Mouse (Mus musculus): Measurements from ENCODE around the gene Tuba1a.
A peak's percentile ranks its signal among the peaks of the same experiment; 100 is the strongest.
"Not testable (repeated sequence)": the region's sequence is repeated elsewhere in the genome, so short reads cannot be mapped to it uniquely, and the experiment has no call there.

The Tuba1a gene

GRCm38 (mm10) chr15:98985982-98986715, 32.6 kb upstream of the Tuba1a start:
- no peak for DNase-seq (ENCODE audit: low spot score in 2 of 2)

- DNase-seq (ENCODE audit: low spot score in 2 of 2) = peak in 1 of 2 experiments; percentile 69
These were observed 31.9 kb upstream of the Tuba1a start for GRCm38 (mm10) chr15:98985240-98985981.

GRCm38 (mm10) chr15:98984681-98985080, 31.2 kb upstream of the Tuba1a start:
- no peak for DNase-seq (ENCODE audit: low spot score in 2 of 2)

GRCm38 (mm10) chr15:98983431-98984081, 30.1 kb upstream of the Tuba1a start:
- no peak for DNase-seq (ENCODE audit: low spot score in 2 of 2)

DNA sequence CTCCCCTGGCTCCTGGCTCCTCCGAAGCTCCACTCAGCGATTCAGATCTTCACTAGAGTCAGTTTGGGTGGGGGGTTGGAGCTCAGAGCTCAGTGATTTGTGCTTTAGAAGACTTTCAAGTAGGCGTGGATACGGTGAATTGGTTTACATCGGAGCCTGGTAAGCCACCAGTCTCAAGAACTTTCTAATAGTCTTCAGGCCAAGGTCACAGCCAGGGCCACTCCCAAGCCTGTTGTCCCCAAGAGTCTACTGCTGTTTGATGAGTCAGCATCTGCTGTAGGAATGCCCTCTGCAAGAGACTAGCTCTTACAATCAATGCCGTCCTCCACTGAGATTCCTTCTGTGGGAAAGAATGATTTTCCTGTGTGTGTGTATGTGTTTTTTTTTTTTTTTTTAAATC, 28.6 kb upstream of the Tuba1a start:
- DNase-seq (ENCODE audit: low spot score in 2 of 2) = no peak

DNA sequence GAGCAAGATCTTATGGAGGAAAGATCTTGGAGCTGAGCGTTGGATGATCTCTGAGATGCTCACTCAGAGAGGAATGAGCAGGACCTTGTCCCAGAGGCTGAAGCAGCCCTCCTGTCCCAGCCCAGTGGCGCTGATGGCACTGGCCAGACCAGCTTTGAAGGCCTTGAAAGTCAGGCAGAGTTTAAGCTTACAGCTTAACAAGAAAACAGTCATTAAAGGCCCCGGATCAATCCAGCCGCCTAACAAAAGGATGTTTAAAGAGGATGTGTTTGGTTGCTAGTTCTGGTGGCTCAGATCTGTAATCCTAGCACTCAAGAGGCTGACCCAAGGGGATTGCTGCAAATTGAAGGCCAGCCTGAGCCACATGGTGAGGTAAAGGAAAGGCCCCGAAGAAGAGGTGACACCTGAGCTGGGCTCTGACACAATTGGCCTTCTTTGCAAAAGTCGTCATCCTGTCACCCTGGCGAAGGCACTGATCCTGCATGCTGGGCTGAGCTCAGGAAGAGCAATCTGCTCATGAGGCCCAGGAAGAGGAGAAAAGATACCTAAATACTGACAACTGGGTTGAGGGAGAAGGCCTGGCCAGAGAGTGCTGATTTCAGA, 26.6 kb upstream of the Tuba1a start:
- no peak for DNase-seq (ENCODE audit: low spot score in 2 of 2)

DNA sequence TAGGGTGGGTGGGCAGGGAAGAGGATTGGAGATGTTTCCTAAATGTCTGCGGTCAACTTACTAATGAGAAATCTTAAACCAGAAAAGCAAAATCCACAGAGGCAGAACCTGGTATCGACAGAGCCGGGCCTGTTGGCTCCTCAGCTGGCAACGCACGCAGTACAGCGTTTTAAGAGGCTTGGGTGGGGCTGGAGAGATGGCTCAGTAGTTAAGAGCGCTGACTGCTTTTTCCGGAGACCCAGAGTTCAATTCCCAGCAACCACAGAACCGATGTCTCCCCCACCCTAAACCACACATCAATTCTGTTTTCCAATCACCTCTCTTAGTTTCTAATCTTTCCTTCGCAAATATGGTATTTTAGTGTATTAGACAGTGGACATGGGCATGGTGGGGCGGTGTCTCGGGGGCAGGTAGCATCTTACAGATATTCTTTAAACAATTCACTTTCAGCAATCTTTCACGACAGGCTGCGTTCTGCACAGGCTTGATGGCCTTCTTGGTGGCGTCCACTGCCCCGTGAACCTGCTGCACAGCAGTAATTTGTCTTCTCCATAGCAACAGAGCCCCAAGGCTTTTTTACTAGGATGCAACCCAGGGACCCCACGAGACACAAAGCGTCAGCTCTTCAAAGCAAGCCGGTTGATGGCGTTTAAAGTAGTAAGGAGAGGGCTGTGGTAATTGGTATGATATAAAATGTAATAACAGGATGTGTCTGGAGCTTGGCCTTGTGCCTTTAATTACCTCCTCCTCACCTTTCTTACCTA, 25.1 kb upstream of the Tuba1a start:
- DNase-seq (ENCODE audit: low spot score in 2 of 2) = no peak

DNA sequence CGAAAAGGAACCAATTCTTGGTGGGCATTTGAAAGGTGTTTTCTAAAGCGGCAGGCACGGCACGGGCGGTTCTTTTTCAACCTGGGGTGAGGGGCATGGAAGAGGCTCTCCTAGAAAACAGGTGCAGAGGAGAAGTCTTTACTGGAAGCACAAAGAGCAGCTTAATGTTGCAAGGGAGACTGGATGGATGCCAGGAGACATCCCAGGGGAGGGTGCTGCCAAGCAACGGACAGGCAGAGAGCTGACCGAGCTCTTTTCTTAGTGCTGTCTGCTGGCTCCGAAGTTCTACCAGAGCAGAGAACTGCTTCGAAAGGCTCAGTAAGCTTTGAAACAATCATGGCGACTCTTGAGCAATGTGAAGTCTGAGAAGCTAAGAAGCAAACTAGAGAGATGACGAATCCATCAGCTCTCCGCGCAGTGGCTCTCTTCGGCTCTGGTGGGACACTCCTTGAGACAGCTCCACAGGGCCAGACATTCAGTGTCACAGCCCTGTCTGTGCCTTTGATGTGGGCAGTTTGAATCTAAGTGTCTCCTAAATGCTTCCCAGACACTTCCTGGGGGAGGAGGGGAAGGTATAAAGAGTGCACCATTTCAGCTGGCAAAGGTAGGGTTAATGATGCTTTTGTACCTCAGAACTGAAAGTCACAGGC, 24.4 kb upstream of the Tuba1a start:
- peak in 1 of 2 experiments; percentile 55 for DNase-seq (ENCODE audit: low spot score in 2 of 2)

DNA sequence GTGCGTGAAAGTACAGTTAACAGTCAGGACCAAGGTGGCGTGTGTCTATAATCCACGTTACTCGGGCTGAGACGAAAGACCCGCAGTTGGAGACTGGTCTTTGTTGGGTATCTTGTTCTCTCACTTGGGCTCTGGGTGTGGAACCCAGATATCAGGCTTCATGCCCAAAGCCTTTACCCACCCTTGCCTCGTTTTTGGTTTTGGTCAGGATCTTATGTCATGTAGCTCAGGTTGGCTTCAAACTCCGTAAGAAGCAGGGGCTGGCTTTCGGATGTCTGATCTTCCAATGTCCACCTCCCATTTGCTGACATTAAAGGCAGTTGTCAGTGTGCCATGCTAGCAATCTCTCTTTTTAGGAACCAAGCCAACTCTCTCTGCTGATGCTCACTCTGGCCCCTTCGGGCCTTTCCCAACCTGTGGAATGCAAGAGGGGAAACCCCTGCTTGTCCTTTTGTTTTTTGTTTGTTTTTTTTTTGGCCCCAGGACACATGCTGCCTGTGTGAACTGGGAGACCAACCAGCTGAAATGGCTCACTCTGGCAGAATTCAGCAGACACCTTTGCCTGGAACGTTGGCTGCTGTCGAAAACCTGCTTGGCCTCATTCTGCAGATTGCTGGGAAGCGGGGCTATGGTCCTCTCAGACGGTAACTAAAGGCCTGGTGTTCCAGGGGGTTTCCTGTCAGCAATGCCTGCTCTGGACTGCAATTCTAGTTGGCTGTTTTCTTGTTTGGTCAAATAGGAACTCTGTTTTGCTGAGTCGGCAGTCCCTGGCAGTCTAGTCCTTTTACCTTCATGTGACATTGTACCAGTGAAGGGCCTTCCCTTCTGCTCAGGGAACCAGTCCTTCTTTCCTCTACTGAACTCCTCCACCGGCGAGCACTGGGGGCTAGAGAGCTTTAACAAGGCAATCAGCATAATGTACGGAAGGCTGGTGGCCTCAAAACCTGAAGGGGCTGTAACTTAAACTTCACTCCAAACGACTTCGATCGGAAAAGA, 23.6 kb upstream of the Tuba1a start:
- DNase-seq (ENCODE audit: low spot score in 2 of 2) = no peak

- DNase-seq (ENCODE audit: low spot score in 2 of 2) = no peak
These were observed 19.6 kb upstream of the Tuba1a start for GRCm38 (mm10) chr15:98973015-98973614.

DNA sequence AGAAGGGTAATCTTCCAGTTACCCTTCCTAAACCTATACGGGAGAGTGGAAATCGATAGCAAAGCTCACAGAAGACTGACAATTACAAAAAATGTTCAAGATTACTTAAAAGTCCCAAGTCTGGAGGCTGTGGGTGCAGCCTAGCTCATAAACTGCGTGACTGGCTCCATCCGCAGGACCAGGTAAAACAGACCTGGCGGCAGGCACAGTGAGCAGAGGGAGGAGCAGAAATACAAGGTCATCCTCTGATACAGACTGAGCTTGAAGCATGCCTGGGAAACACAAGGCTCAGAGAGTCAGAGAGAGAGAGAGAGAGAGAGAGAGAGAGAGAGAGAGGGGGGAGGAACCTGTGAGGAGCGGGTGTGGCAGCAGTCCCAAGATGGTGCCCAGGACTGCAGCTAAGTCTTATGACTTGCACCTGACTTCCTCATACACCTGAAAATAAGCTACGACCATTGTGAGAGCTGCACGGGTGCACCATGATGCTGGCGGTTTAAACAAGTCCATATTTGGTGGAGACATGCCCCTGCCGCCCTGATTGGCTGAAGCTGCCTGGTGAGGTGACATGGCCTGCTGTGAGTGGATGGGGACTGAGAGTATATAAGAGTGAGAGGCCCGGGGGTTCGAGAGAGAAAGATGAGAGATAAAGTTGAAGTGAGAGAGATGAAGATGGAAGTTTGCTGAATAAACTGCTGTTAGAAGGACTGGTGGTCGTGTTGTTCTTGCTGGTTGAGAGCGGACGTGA, 18.2 kb upstream of the Tuba1a start:
- not testable (repeated sequence) for DNase-seq (ENCODE audit: low spot score in 2 of 2)

DNA sequence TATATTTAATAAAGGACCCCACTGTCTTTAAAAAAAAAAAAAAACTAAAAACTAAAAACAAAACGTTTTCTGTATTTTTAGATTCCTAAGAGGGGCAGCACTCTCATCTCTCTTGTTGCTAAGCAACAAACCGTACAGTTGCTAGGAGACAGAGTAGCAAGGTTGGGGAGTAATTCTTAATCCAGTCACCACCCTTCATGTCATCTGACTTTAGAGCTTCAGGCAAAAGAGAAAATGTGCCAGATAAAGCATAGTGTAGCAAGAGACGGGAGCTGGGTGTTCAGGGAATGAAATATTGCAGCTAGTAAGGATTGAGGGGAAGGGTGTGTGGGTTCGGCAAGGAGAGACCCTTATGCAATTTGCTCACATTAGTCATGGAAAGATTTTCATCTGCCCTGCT, 17.6 kb upstream of the Tuba1a start:
- DNase-seq (ENCODE audit: low spot score in 2 of 2) = no peak

- DNase-seq (ENCODE audit: low spot score in 2 of 2) = no peak
These were observed 16.0 kb upstream of the Tuba1a start for GRCm38 (mm10) chr15:98969372-98970101.

DNA sequence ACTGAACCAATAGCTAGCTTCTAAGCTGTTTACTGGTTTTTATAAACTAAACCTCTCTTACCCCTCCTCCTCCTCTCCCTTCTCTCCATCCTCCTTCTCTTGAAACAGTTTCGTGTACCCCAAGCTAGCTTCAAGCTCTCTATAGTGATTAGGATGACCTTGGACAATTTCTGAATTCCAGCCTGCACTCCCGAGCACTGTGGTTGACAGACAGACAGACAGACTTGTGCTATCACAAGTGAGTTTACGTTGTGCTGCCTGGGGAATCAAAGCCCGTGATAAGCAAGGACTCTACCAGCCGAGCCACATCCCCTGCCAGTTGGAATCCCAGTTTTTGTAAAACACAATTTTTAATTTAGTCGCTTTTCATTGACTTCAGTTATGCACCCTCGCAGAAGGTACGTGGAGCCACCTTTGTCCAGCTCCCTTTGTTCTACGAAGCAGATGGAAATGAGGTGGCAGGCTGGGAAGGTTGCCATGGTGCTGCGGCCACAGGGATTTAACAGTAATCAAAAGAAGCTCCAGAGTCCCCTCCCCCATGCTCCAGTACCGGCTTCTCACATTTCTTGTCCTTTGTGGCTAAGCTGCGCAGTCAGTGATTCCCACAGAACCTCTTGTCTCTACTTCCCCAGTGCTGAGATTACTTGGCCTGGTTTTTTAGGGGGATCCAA, 15.3 kb upstream of the Tuba1a start:
- DNase-seq (ENCODE audit: low spot score in 2 of 2) = peak in 1 of 2 experiments; percentile 42

DNA sequence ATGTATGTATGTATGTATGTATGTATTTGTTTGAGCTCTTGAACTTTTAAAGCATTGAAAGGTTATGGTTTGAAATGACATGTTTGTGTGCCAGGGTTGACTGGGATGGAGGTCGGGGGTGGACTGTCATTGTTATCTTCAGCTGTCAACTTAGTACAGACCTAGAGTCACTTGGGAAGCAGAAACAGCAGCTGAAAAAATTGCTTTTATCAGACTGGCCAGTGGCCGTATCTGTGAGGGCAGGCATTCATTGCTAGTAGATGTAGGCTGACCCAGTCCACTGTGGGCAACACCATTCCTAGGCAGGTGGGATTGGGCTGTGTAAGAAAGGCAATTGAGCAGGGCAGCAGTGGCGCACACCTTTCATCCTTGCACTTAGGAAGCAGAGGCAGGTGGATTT, 6.0 kb upstream of the Tuba1a start:
- no peak for DNase-seq (ENCODE audit: low spot score in 2 of 2)

DNA sequence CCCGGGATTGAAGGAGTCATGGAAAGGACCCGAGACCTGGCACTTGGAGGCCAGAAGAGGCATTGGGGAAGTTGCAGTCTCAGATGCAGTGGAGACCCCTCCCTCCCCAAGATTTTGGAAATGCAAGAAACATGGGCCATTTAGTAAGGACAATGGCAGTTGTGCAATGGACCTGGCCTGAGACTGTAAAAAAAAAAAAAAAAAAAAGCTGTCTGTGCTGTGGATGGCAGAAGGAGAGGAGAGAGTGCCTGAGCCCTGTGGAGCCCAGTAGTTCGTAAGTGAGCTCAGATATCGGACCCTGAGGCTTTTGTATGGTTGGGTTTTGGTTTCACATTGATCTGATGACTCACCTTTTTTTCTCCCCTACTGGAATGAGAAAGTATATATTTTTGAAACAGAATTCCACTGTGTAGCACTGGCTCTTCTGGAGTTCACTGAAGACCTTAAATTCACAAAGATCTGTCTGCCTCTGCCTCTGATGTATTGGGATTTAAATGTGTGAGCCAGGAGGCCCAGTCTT, 5.5 kb upstream of the Tuba1a start:
- no peak for DNase-seq (ENCODE audit: low spot score in 2 of 2)

DNA sequence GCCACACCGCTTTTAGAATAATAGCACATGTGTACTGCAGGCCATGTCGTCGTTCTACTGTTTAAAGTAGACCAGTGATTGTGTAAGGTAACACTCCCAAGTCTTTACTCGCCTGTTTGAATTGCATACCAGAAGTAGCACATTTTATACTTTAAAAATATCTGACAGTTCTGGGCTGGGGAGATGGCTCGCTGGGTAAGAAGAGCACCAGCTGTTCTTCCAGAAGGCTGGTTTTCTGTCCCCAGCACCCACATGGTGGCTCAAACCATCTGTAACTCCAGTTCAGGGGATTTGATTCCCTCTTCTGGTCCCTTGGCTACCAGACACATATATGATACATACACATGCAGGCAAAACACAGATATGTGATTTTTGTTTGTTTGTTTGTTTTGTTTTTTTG, 4.0 kb upstream of the Tuba1a start:
- DNase-seq (ENCODE audit: low spot score in 2 of 2) = no peak

Measured in frontal cortex, postnatal 25 days (tissue).